Mouse (Mus musculus): Measurements from ENCODE around the gene Utp6. TPM values are rescaled to one million over a fixed set of nuclear protein-coding genes. Genes with fewer than 3 reads are reported as not detected.

Gene Utp6
- total RNA-seq, 4 experiments from 2014 or later = 28.0 to 36.7 (median 29.4) TPM

DNA sequence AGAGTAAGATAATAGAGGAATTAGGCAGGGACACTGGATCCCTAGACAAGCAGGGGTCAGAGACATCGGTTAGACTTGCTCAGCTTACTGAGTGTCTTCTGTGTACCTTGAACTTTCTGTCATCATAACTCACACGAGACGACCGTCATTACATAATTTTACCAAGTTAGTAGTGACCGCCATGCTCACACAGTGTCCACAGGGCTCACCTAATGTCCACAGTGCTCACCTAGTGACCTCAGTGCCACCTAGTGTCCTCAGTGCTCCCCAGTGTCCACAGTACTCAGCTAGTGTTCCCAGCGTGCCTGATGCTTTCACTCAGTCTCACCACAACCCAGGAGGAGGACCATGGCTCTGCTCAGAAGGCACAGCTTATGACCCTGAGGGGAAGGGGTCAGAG is 77.4 kb downstream of the Utp6 start:
- no peak for DNase-seq (ENCODE audit: low spot score in 2 of 2)

Other genes with a start within 250 kb of the Utp6 start
- 10 to 100 TPM; 19.2 to 24.1 (median 21.6) TPM for gene Suz12, start 30.7 kb upstream of the Utp6 start, total RNA-seq (2022)
- 1 to 10 TPM; 3.7 to 4.2 (median 4.1) TPM for gene Crlf3, start 118.6 kb upstream of the Utp6 start, total RNA-seq (2022)
- gene Atad5, start 127.0 kb upstream of the Utp6 start, total RNA-seq (2022) = under 1 TPM; 0.51 to 0.73 (median 0.71) TPM
- gene Tefm, start 179.8 kb upstream of the Utp6 start, total RNA-seq (2022) = 10 to 100 TPM; 19.0 to 22.1 (median 20.5) TPM
- 1 to 10 TPM; 1.2 to 3.9 (median 2.6) TPM for gene Adap2, start 191.7 kb upstream of the Utp6 start, total RNA-seq (2022)
- gene Rnf135, start 221.5 kb upstream of the Utp6 start, total RNA-seq (2022) = 1 to 10 TPM; 1.6 to 2.8 (median 2.4) TPM
- 10 to 100 TPM; 39.0 to 41.8 (median 40.8) TPM for gene Rhot1, start 246.6 kb upstream of the Utp6 start, total RNA-seq (2022)